Mouse (Mus musculus) CH12.LX (cell line): ENCODE data around the gene Fbxo44. TPM values are rescaled to one million over a fixed set of nuclear protein-coding genes. Genes with fewer than 3 reads are reported as not detected.
A peak's percentile ranks its signal among the peaks of the same experiment; 100 is the strongest.

ENCODE experiments used
- DNase-seq: peaks from one replicate; pipeline ENCODE4 v3.0.0-alpha.2; 2013; ENCODE audit errors: extremely low read depth
- H3K27ac ChIP-seq: 2 replicates; pipeline ENCODE4 v1.5.1; 2012; ENCODE audit warnings: low read depth, mild to moderate bottlenecking, control low read depth, moderate library complexity; ENCODE audit not compliant: insufficient read depth
- H3K27me3 ChIP-seq: replicated peaks from 2 replicates; pipeline ENCODE3; 2012; ENCODE audit warnings: inconsistent platforms
- H3K36me3 ChIP-seq, 2 experiments: replicated peaks in 1 of 2; 2 replicates each; pipeline versions ENCODE3 to v1.6.1; 2012; ENCODE audit warnings: inconsistent platforms in 1 of 2, low read length in 1 of 2, mild to moderate bottlenecking in 1 of 2, mixed read lengths in 1 of 2, moderate library complexity in 1 of 2; ENCODE audit not compliant: control insufficient read depth in 1 of 2, insufficient read depth in 1 of 2
- H3K4me1 ChIP-seq, 2 experiments: 2 replicates each; pipeline ENCODE4 v1.6.1; 2012; ENCODE audit warnings: inconsistent platforms in 1 of 2, moderate library complexity in 1 of 2; ENCODE audit not compliant: insufficient read depth in 2 of 2, control insufficient read depth in 1 of 2
- H3K4me2 ChIP-seq: 2 replicates; pipeline ENCODE4 v1.6.1; 2012; ENCODE audit warnings: low read depth, mild to moderate bottlenecking, control low read depth; ENCODE audit not compliant: poor library complexity, insufficient read depth, severe bottlenecking
- H3K4me3 ChIP-seq, 3 experiments: fragments of 150-350 bp in 1 of 3; sonication (generic) in 1 of 3; replicated peaks in 1 of 3; 2 replicates each; pipeline versions ENCODE3 to v1.5.1; 2011 to 2012; ENCODE audit warnings: low read depth in 2 of 3, low read length in 2 of 3, mild to moderate bottlenecking in 2 of 3, moderate library complexity in 2 of 3, control low read depth in 1 of 3, improper control_type of control experiment in 1 of 3, inconsistent platforms in 1 of 3, mixed read lengths in 1 of 3; ENCODE audit not compliant: poor library complexity in 1 of 3
- H3K79me2 ChIP-seq: replicated peaks from 2 replicates; pipeline ENCODE4 v1.6.1; 2012; ENCODE audit warnings: mild to moderate bottlenecking, moderate library complexity; ENCODE audit not compliant: control insufficient read depth, poor library complexity, insufficient read depth, severe bottlenecking; ENCODE audit errors: extremely low read depth
- H3K9ac ChIP-seq: 2 replicates; pipeline ENCODE4 v1.6.1; 2012; ENCODE audit warnings: low read depth, mild to moderate bottlenecking, control low read depth, moderate library complexity; ENCODE audit not compliant: insufficient read depth
- H3K9me3 ChIP-seq: replicated peaks from 2 replicates; pipeline ENCODE3; 2012; ENCODE audit warnings: low read length, inconsistent platforms, mixed read lengths
- BHLHE40 ChIP-seq: IDR thresholded peaks from 2 replicates; pipeline ENCODE4 v1.6.1; 2011; ENCODE audit warnings: mild to moderate bottlenecking, low read depth, low read length, improper control_type of control experiment
- CHD1 ChIP-seq: IDR thresholded peaks from 2 replicates; pipeline ENCODE4 v1.6.1; 2012; ENCODE audit warnings: low read depth, low read length, improper control_type of control experiment, inconsistent platforms
- CHD2 ChIP-seq: IDR thresholded peaks from 2 replicates; pipeline ENCODE4 v1.6.1; 2011; ENCODE audit warnings: low read length, improper control_type of control experiment
- CTCF ChIP-seq, 2 experiments: IDR thresholded peaks in 1 of 2; conservative IDR thresholded peaks in 1 of 2; 2 replicates each; pipeline ENCODE4 v1.5.1; 2011 to 2012; ENCODE audit warnings: low read depth in 2 of 2, low read length in 2 of 2, improper control_type of control experiment in 1 of 2, inconsistent platforms in 1 of 2, mild to moderate bottlenecking in 1 of 2, moderate library complexity in 1 of 2
- ELF1 ChIP-seq: IDR thresholded peaks from 2 replicates; pipeline ENCODE4 v1.6.1; 2014; ENCODE audit warnings: low read depth, mild to moderate bottlenecking, inconsistent platforms, low read length, improper control_type of control experiment
- GABPA ChIP-seq: IDR thresholded peaks from 2 replicates; pipeline ENCODE4 v1.6.1; 2012; ENCODE audit warnings: low read depth, low read length, improper control_type of control experiment, inconsistent platforms; ENCODE audit not compliant: insufficient replicate concordance
- HCFC1 ChIP-seq: IDR thresholded peaks from 2 replicates; pipeline ENCODE4 v1.6.1; 2012; ENCODE audit warnings: low read depth, mild to moderate bottlenecking, inconsistent platforms, low read length, improper control_type of control experiment
- IRF4 ChIP-seq: IDR thresholded peaks from 2 replicates; pipeline ENCODE4 v1.6.1; 2014; ENCODE audit warnings: low read depth, mild to moderate bottlenecking, inconsistent platforms, low read length, improper control_type of control experiment
- JUND ChIP-seq: conservative IDR thresholded peaks from 2 replicates; pipeline ENCODE4 v1.6.1; 2011; ENCODE audit warnings: low read depth, low read length, improper control_type of control experiment
- MAZ ChIP-seq: IDR thresholded peaks from 2 replicates; pipeline ENCODE4 v1.6.1; 2012; ENCODE audit warnings: low read depth, mild to moderate bottlenecking, inconsistent platforms, low read length, improper control_type of control experiment, moderate library complexity
- MEF2A ChIP-seq: IDR thresholded peaks from 2 replicates; pipeline ENCODE4 v1.6.1; 2014; ENCODE audit warnings: low read depth, mild to moderate bottlenecking, inconsistent platforms, low read length, improper control_type of control experiment, borderline replicate concordance
- MXI1 ChIP-seq: IDR thresholded peaks from 2 replicates; pipeline ENCODE4 v1.6.1; 2011; ENCODE audit warnings: mild to moderate bottlenecking, low read depth, low read length, improper control_type of control experiment
- MYC ChIP-seq: IDR thresholded peaks from 2 replicates; pipeline ENCODE4 v1.6.1; 2011; ENCODE audit warnings: low read depth, mild to moderate bottlenecking, improper control_type of control experiment, low read length
- NRF1 ChIP-seq: IDR thresholded peaks from 2 replicates; pipeline ENCODE4 v1.6.1; 2014; ENCODE audit warnings: low read depth, mild to moderate bottlenecking, inconsistent platforms, low read length, improper control_type of control experiment, moderate library complexity
- POLR2AphosphoS2 ChIP-seq: IDR thresholded peaks from 2 replicates; pipeline ENCODE4 v1.6.1; 2011; ENCODE audit warnings: low read depth, low read length, improper control_type of control experiment
- RAD21 ChIP-seq: IDR thresholded peaks from 2 replicates; pipeline ENCODE4 v1.6.1; 2011; ENCODE audit warnings: low read depth, mild to moderate bottlenecking, low read length, improper control_type of control experiment, moderate library complexity
- SMC3 ChIP-seq: IDR thresholded peaks from 2 replicates; pipeline ENCODE4 v1.6.1; 2011; ENCODE audit warnings: low read depth, low read length, improper control_type of control experiment
- TCF12 ChIP-seq: IDR thresholded peaks from 2 replicates; pipeline ENCODE4 v1.6.1; 2014; ENCODE audit warnings: low read depth, mild to moderate bottlenecking, inconsistent platforms, low read length, improper control_type of control experiment
- UBTF ChIP-seq: IDR thresholded peaks from 2 replicates; pipeline ENCODE4 v1.6.1; 2012; ENCODE audit warnings: low read depth, mild to moderate bottlenecking, inconsistent platforms, low read length, improper control_type of control experiment, moderate library complexity
- USF1 ChIP-seq: IDR thresholded peaks from 2 replicates; pipeline ENCODE4 v1.6.1; 2014; ENCODE audit warnings: low read depth, mild to moderate bottlenecking, inconsistent platforms, low read length, improper control_type of control experiment
- ZC3H11A ChIP-seq: IDR thresholded peaks from 2 replicates; pipeline ENCODE4 v1.6.1; 2012; ENCODE audit warnings: low read depth, mild to moderate bottlenecking, inconsistent platforms, low read length, improper control_type of control experiment
- dilution Hi-C: fragments of 300-500 bp; cut with MboI; formaldehyde crosslinking; loops from 2 replicates; pipeline ENCODE4 v1.14.3; 2020; ENCODE audit warnings: low sequenced_read_pairs; ENCODE audit not compliant: extremely low pct_unique_long_range_greater_than_20kb, extremely low pct_ligation_motif_present
- in situ Hi-C: fragments of 300-500 bp; cut with MboI; formaldehyde crosslinking; loops from 3 replicates; pipeline ENCODE4 v1.14.3; 2019; ENCODE audit warnings: low sequenced_read_pairs, low pct_ligation_motif_present, low pct_unique_long_range_greater_than_20kb, mixed read lengths
- polyA plus RNA-seq: library from polyadenylated mRNA; unstranded; fragments of >175 nt; gene quantifications from 2 replicates; pipeline ENCODE4 v1.2.1, GENCODE M21; 2012; ENCODE audit warnings: low read depth; ENCODE audit not compliant: insufficient read length
- total RNA-seq, 2 experiments: library from RNA; depleted of rRNA; stranded (reverse); fragments of 300-350 nt in 1 of 2; fragments of >200 nt in 1 of 2; gene quantifications; 2 replicates each; pipeline ENCODE4 v1.2.3; 2012 to 2014

Gene Fbxo44
- total and polyA plus RNA-seq, 3 experiments: 2.1 to 10.6 (median 2.8) TPM

DNA sequence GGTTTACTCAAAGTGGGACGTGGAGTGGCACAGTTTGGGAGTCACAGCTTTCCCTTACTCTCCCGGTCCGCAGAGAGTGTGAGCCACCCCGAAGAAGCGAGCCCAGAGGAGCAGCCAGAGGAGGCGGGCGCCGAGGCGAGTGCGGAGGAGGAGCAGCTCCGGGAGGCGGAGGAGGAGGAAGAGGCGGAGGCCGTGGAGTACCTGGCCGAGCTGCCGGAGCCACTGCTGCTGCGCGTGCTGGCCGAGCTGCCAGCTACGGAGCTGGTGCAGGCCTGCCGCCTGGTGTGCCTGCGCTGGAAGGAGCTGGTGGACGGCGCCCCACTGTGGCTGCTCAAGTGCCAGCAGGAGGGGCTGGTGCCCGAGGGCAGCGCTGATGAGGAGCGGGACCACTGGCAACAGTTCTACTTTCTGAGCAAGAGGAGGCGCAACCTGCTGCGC lies 3.7 kb upstream of the Fbxo44 start:
- H3K27me3 ChIP-seq: peaks cover 71% of the 10 kb centered on the region
- TF ChIP-seq JUND (no peak), HCFC1 (no peak), CHD1 (no peak), MEF2A (peak; percentile 33; the same call in 1 of the 2 replicates), UBTF (peak; percentile 90), TCF12 (peak; percentile 40; the same call in 1 of the 2 replicates), IRF4 (peak; percentile 47; the same call in 1 of the 2 replicates), CTCF (conservative IDR thresholded peaks at IDR 0.05 in 1 of 2, IDR thresholded peaks at IDR 0.05 in 1 of 2; ENCODE audit: low read depth in 2 of 2, low read length in 2 of 2) (peak in 1 of 2 experiments; percentile 91; a peak in 2 of 4 replicates), MXI1 (0 out of 2 replicates have a peak, but pooled peaks have one; percentile 28), BHLHE40 (peak; percentile 41), NRF1 (peak; percentile 75), ZC3H11A (no peak), ELF1 (peak; percentile 51; the same call in 1 of the 2 replicates), MAZ (0 out of 2 replicates have a peak, but pooled peaks have one; percentile 36), POLR2AphosphoS2 (no peak), SMC3 (peak; percentile 83), RAD21 (peak; percentile 68), CHD2 (no peak), USF1 (no peak), GABPA (no peak), MYC (no peak)
- H3K79me2 ChIP-seq: no peaks in the 10 kb centered on the region
- peak overlapping the region; percentile 82 for H3K4me2 ChIP-seq
- in situ Hi-C loops: loop anchor here (25.0 kb wide), 1 partner anchor 448 kb away; the partner anchor contains the start of gene Masp2
- H3K9ac ChIP-seq: peak overlapping the region; percentile 23; the same call in 1 of the 2 replicates
- peak; percentile 37 for DNase-seq
- H3K9me3 ChIP-seq: no peaks in the 10 kb centered on the region
- dilution Hi-C loops: no loop called here
- peaks cover 2 to 10% of the 10 kb centered on the region in 2 experiments; a peak in 3 of 4 replicates for H3K4me1 ChIP-seq
- H3K4me3 ChIP-seq: peak overlapping the region in 1 of 3 experiments; percentile 33
- no peak overlapping the region for H3K27ac ChIP-seq
- H3K36me3 ChIP-seq: no peaks in the 10 kb centered on the region
